Mouse (Mus musculus) liver, embryonic 12.5 days (tissue): Measurements from ENCODE around the gene Wfdc18. TPM values are rescaled to one million over a fixed set of nuclear protein-coding genes. Genes with fewer than 3 reads are reported as not detected.

ENCODE experiments used
- ATAC-seq: fragments of 200-750 bp; cut with Nextera tagmentation; 2 replicates; pipeline ENCODE4 v1.8.0; 2017; ENCODE audit warnings: moderate number of reproducible peaks, mild to moderate bottlenecking, moderate library complexity
- H3K27ac ChIP-seq: fragments of 300-500 bp; sonication (generic); 2 replicates; pipeline ENCODE4 v1.5.1; 2016; ENCODE audit warnings: mild to moderate bottlenecking
- H3K27me3 ChIP-seq: fragments of 300-500 bp; sonication (generic); replicated peaks from 2 replicates; pipeline ENCODE4 v1.6.1; 2016; ENCODE audit warnings: mild to moderate bottlenecking, moderate library complexity
- H3K36me3 ChIP-seq: fragments of 300-500 bp; sonication (generic); 2 replicates; pipeline ENCODE4 v1.6.1; 2016; ENCODE audit warnings: mild to moderate bottlenecking, moderate library complexity
- H3K4me1 ChIP-seq: fragments of 300-500 bp; sonication (generic); 2 replicates; pipeline ENCODE4 v1.6.1; 2016
- H3K4me2 ChIP-seq: fragments of 300-500 bp; sonication (generic); 2 replicates; pipeline ENCODE4 v1.6.1; 2016; ENCODE audit warnings: mild to moderate bottlenecking, moderate library complexity
- H3K4me3 ChIP-seq: fragments of 300-500 bp; sonication (generic); 2 replicates; pipeline ENCODE4 v1.5.1; 2016; ENCODE audit warnings: mild to moderate bottlenecking, moderate library complexity
- H3K9ac ChIP-seq: fragments of 300-500 bp; sonication (generic); 2 replicates; pipeline ENCODE4 v1.6.1; 2016; ENCODE audit warnings: mild to moderate bottlenecking, moderate library complexity
- H3K9me3 ChIP-seq: fragments of 300-500 bp; sonication (generic); replicated peaks from 2 replicates; pipeline ENCODE4 v1.6.1; 2016; ENCODE audit warnings: mild to moderate bottlenecking, moderate library complexity
- WGBS: fragments of 180-500 bp; shearing (Covaris S2); methylation state at CpG from one replicate; pipeline ENCODE4 v1.1.7; 2016; ENCODE audit not compliant: insufficient replicate concordance; 5-methylcytosine and 5-hydroxymethylcytosine counted together
- polyA plus RNA-seq: library from polyadenylated mRNA; unstranded; fragments of >200 nt; fragmentation: Nextera tagmentation; extraction: Ambion mirVana; gene quantifications from 2 replicates; pipeline ENCODE4 v1.2.1, GENCODE M21; 2016

Gene Wfdc18
- polyA plus RNA-seq, 1 experiment from 2014 or later = not detected

- 63% methylated on average over 5 of the region's 5 CpGs for WGBS
- Histone ChIP-seq H3K9ac (no peak within 1 kb of the TSS), H3K27ac (no peak within 1 kb of the TSS), H3K27me3 (peaks cover 46% of the 10 kb centered on the region), H3K4me1 (no peaks in the 10 kb centered on the region), H3K4me2 (no peak within 1 kb of the TSS), H3K9me3 (no peaks in the 10 kb centered on the region; the same call in 1 of the 2 replicates), H3K4me3 (no peak within 1 kb of the TSS), H3K36me3 (no peaks in the 10 kb centered on the region)
- no peak for ATAC-seq
These were observed 37.9 kb downstream of the Wfdc18 start, which contains the start of gene Wfdc21 for GRCm38 (mm10) chr11:83746681-83747080. Gene Wfdc21 (plus strand): TSS chr11:83746940.

DNA sequence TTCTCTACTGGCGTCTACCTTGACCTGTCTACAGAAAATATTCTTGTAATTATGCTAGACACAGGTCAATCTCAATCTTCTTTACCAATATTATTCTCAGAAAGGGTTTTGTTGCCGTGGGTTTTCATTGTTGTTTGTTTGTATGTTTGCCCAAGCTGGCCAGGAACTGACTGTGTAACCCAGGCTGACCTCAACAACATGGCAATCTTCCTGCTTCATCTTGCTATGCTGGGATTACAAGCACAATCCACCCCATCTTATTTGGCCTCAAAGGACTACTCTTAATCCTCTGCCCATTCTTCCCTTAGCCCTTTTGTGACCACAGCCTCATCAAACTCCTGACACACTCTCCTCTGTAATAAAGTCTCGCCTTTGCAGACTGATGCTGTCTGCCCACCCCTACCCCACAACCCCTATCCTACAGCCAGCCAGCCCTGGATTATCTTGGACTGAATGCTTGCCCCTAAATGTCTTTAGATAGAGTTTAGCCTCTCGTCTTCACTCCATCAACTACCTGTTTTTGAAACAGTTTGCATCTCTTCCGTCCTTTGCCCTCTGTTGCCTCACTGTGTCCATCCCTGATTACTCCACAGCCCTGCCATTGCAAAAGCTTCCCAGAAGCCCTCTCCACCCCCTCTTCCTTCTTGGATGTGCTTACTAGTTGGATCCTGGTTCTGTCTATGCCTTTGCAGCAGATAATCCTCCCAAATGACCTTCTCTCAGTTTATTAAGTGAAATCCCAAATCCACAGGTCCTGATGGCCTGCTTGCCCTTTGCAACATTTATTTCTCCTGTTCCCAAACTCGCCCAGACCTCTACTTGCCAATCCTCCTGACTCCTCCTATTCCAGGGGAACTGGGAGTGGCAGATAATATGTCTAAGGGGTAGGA lies 38.8 kb downstream of the Wfdc18 start:
- 43% methylated on average over 6 of the region's 6 CpGs for WGBS
- Histone ChIP-seq H3K4me3 (no peak overlapping the region), H3K9ac (no peak overlapping the region), H3K36me3 (no peaks in the 10 kb centered on the region), H3K4me2 (no peak overlapping the region), H3K27ac (no peak overlapping the region), H3K9me3 (no peaks in the 10 kb centered on the region; the same call in 1 of the 2 replicates), H3K4me1 (no peaks in the 10 kb centered on the region), H3K27me3 (peaks cover 54% of the 10 kb centered on the region)
- no peak for ATAC-seq

DNA sequence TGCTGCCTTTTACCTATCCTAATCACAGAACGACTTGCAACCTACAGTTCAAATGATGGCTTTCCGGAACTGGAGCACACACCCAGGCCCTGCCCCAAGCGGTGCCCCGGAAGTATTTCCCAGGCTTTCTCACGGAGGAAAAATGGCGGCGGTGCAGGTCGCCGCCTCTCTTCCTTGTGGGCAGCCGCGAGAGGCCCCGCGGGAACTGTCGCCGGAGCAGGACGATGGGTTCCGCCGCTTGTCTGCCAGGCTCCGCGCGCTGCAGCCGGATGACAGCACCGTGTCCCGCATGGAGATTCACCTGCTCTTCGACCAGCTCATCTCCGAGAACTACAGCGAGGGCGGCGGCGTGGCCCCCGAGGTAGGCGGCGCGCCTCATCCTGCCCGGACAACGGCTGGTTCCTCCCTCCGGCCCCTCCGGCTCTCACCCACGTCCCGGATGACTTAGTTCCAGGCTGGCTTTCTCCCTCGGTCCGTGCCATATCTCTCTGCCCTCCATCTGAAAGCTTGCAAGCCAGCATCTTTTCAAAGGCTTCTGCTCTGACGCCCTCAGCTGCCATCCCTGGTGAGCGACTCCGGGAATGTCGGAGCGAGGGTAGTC lies 44.9 kb downstream of the Wfdc18 start, which contains the start of gene Heatr6:
TSS of gene Heatr6 (plus strand) at position 116 of the 601 bp plus-strand sequence.
- WGBS = under 1% methylated on average over 47 of the region's 47 CpGs
- Histone ChIP-seq H3K9ac (peak within 1 kb of the TSS; percentile 79), H3K36me3 (peaks cover 29% of the 10 kb centered on the region), H3K4me1 (peaks cover 21% of the 10 kb centered on the region), H3K27ac (peak within 1 kb of the TSS; percentile 70; the same call in 1 of the 2 replicates), H3K4me2 (peak within 1 kb of the TSS; percentile 82), H3K9me3 (no peaks in the 10 kb centered on the region; the same call in 1 of the 2 replicates), H3K27me3 (peaks cover 15% of the 10 kb centered on the region), H3K4me3 (peak within 1 kb of the TSS; percentile 83)
- ATAC-seq = peak; percentile 93

DNA sequence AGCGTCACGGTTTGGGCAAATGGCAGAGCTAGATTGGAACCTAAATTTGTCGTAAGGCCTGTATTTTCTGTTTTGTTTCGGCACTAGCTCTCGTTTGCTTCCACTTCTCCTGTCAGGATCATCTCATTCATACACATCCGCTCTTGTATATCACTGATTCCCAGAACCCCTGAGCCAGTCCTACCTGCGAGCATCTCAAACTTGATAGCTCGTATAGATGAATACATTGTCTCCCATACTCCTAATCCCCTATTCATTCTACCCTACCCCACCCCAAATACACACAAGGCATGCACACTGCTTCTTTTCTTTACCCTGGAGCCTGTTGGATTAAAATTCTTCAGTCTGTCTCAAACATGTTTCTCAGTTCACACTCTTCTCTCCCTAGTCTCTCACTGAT lies 45.4 kb downstream of the Wfdc18 start:
- Histone ChIP-seq H3K27ac (peak overlapping the region; percentile 70; the same call in 1 of the 2 replicates), H3K4me1 (peaks cover 21% of the 10 kb centered on the region), H3K9ac (peak overlapping the region; percentile 79), H3K27me3 (peaks cover 11% of the 10 kb centered on the region), H3K9me3 (no peaks in the 10 kb centered on the region; the same call in 1 of the 2 replicates), H3K4me2 (peak overlapping the region; percentile 82), H3K36me3 (peaks cover 34% of the 10 kb centered on the region), H3K4me3 (peak overlapping the region; percentile 83)
- no peak for ATAC-seq
- WGBS = 7% methylated on average over 8 of the region's 8 CpGs

Other genes with a start within 250 kb of the Wfdc18 start
- gene Mmp28, start 245.9 kb upstream of the Wfdc18 start, polyA plus RNA-seq = 0.24 and 0.31 TPM in 2 replicates
- 5.7 and 6.1 TPM in 2 replicates for gene Taf15, start 235.9 kb upstream of the Wfdc18 start, polyA plus RNA-seq
- not detected in 2 replicates for gene Heatr9, start 186.8 kb upstream of the Wfdc18 start, polyA plus RNA-seq
- gene Ccl5, start 178.5 kb upstream of the Wfdc18 start, polyA plus RNA-seq = 0.33 TPM in 1 of 2 replicates, not detected in the other
- 9.7 and 11.9 TPM in 2 replicates for gene Ccl9, start 130.4 kb upstream of the Wfdc18 start, polyA plus RNA-seq
- gene Ccl6, start 115.9 kb upstream of the Wfdc18 start, polyA plus RNA-seq = 8.0 and 8.8 TPM in 2 replicates
- gene Rpl9-ps1, start 63.4 kb upstream of the Wfdc18 start, polyA plus RNA-seq = not detected in 2 replicates
- 1.6 and 2.0 TPM in 2 replicates for gene Ccl3, start 59.7 kb upstream of the Wfdc18 start, polyA plus RNA-seq
- 0.85 and 0.99 TPM in 2 replicates for gene Ccl4, start 46.4 kb upstream of the Wfdc18 start, polyA plus RNA-seq
- 4.5 and 6.1 TPM in 2 replicates for gene Wfdc17, start 5.0 kb upstream of the Wfdc18 start, polyA plus RNA-seq
- 3.3 and 4.1 TPM in 2 replicates for gene Wfdc21, start 37.9 kb downstream of the Wfdc18 start, polyA plus RNA-seq
- 9.7 and 10.4 TPM in 2 replicates for gene Heatr6, start 44.7 kb downstream of the Wfdc18 start, polyA plus RNA-seq
- 2.2 and 2.5 TPM in 2 replicates for gene Hnf1b, start 141.0 kb downstream of the Wfdc18 start, polyA plus RNA-seq
- gene Ddx52, start 233.0 kb downstream of the Wfdc18 start, polyA plus RNA-seq = 24.3 and 27.4 TPM in 2 replicates